Mouse (Mus musculus): ENCODE results near the gene Igfbp4. TPM values are rescaled to one million over a fixed set of nuclear protein-coding genes. Genes with fewer than 3 reads are reported as not detected.

The Igfbp4 gene
- polyA plus RNA-seq (2016; fragmentation: Nextera tagmentation; extraction: Ambion mirVana) = 327 and 330 TPM in 2 replicates

GRCm38 (mm10) chr11:99041051-99041729 is at the start of gene Igfbp4:
Igfbp4 (plus strand) TSS chr11:99041244.
- Histone ChIP-seq H3K4me2 (replicated peaks) (peak within 1 kb of the TSS; percentile 93), H3K4me1 (peaks cover 36% of the 10 kb centered on the region), H3K36me3 (no peaks in the 10 kb centered on the region), H3K9ac (peak within 1 kb of the TSS; percentile 86), H3K4me3 (peak within 1 kb of the TSS; percentile 61), H3K27ac (peak within 1 kb of the TSS; percentile 72), H3K27me3 (replicated peaks) (no peaks in the 10 kb centered on the region), H3K9me3 (no peaks in the 10 kb centered on the region)
- ATAC-seq (ENCODE audit: low FRiP score, low read depth) = peak; percentile 65
- WGBS = under 1% methylated on average over 63 of the region's 63 CpGs

GRCm38 (mm10) chr11:98995987-98996386 is 45.1 kb upstream of the Igfbp4 start:
- Histone ChIP-seq H3K9me3 (no peaks in the 10 kb centered on the region), H3K4me2 (replicated peaks) (no peak overlapping the region), H3K27ac (no peak overlapping the region), H3K4me3 (no peak overlapping the region), H3K4me1 (no peaks in the 10 kb centered on the region), H3K9ac (no peak overlapping the region), H3K27me3 (replicated peaks) (no peaks in the 10 kb centered on the region), H3K36me3 (peaks cover 71% of the 10 kb centered on the region)
- ATAC-seq (ENCODE audit: low FRiP score, low read depth) = no peak
- 96% methylated on average over 7 of the region's 7 CpGs for WGBS

- H3K9ac ChIP-seq = no peak overlapping the region
- WGBS = 95% methylated on average over 4 of the region's 4 CpGs
- no peaks in the 10 kb centered on the region for H3K4me1 ChIP-seq
- no peak overlapping the region for H3K4me2 ChIP-seq (replicated peaks)
- no peak overlapping the region for H3K27ac ChIP-seq
- H3K36me3 ChIP-seq = peaks cover 78% of the 10 kb centered on the region
- no peaks in the 10 kb centered on the region for H3K9me3 ChIP-seq
- no peak overlapping the region for H3K4me3 ChIP-seq
- H3K27me3 ChIP-seq (replicated peaks) = no peaks in the 10 kb centered on the region
- ATAC-seq (ENCODE audit: low FRiP score, low read depth) = no peak
Measured at GRCm38 (mm10) chr11:98997659-98998058, 43.4 kb upstream of the Igfbp4 start.

GRCm38 (mm10) chr11:98998776-98999175 is 42.3 kb upstream of the Igfbp4 start:
- Histone ChIP-seq H3K4me2 (replicated peaks) (no peak overlapping the region), H3K36me3 (peaks cover 75% of the 10 kb centered on the region), H3K4me1 (no peaks in the 10 kb centered on the region), H3K9me3 (no peaks in the 10 kb centered on the region), H3K4me3 (no peak overlapping the region), H3K27ac (no peak overlapping the region), H3K27me3 (replicated peaks) (no peaks in the 10 kb centered on the region), H3K9ac (no peak overlapping the region)
- no peak for ATAC-seq (ENCODE audit: low FRiP score, low read depth)

GRCm38 (mm10) chr11:98999243-98999642 is 41.8 kb upstream of the Igfbp4 start:
- H3K27ac ChIP-seq = no peak overlapping the region
- H3K27me3 ChIP-seq (replicated peaks) = no peaks in the 10 kb centered on the region
- H3K36me3 ChIP-seq = peaks cover 74% of the 10 kb centered on the region
- no peak for ATAC-seq (ENCODE audit: low FRiP score, low read depth)
- H3K4me2 ChIP-seq (replicated peaks) = no peak overlapping the region
- H3K4me1 ChIP-seq = no peaks in the 10 kb centered on the region
- no peaks in the 10 kb centered on the region for H3K9me3 ChIP-seq
- H3K4me3 ChIP-seq = no peak overlapping the region
- 84% methylated on average over 11 of the region's 11 CpGs for WGBS
- H3K9ac ChIP-seq = no peak overlapping the region

- peaks cover 66% of the 10 kb centered on the region for H3K36me3 ChIP-seq
- no peaks in the 10 kb centered on the region for H3K9me3 ChIP-seq
- 94% methylated on average over 9 of the region's 9 CpGs for WGBS
- H3K27ac ChIP-seq = no peak overlapping the region
- no peaks in the 10 kb centered on the region for H3K27me3 ChIP-seq (replicated peaks)
- no peak overlapping the region for H3K4me3 ChIP-seq
- no peak overlapping the region for H3K4me2 ChIP-seq (replicated peaks)
- H3K4me1 ChIP-seq = no peaks in the 10 kb centered on the region
- H3K9ac ChIP-seq = no peak overlapping the region
- ATAC-seq (ENCODE audit: low FRiP score, low read depth) = no peak
Measured at GRCm38 (mm10) chr11:99006788-99007187, 34.3 kb upstream of the Igfbp4 start.

- Histone ChIP-seq H3K9me3 (no peaks in the 10 kb centered on the region), H3K9ac (no peak overlapping the region), H3K27me3 (replicated peaks) (no peaks in the 10 kb centered on the region), H3K36me3 (peaks cover 58% of the 10 kb centered on the region), H3K27ac (no peak overlapping the region), H3K4me2 (replicated peaks) (no peak overlapping the region), H3K4me1 (no peaks in the 10 kb centered on the region), H3K4me3 (no peak overlapping the region)
- no peak for ATAC-seq (ENCODE audit: low FRiP score, low read depth)
- WGBS = 94% methylated on average over 4 of the region's 4 CpGs
Measured at GRCm38 (mm10) chr11:99010124-99010523, 30.9 kb upstream of the Igfbp4 start.

- Histone ChIP-seq H3K27me3 (replicated peaks) (no peaks in the 10 kb centered on the region), H3K27ac (no peak overlapping the region), H3K9ac (no peak overlapping the region), H3K4me2 (replicated peaks) (no peak overlapping the region), H3K4me1 (no peaks in the 10 kb centered on the region), H3K4me3 (no peak overlapping the region), H3K9me3 (no peaks in the 10 kb centered on the region), H3K36me3 (peaks cover 59% of the 10 kb centered on the region)
- WGBS = 95% methylated on average over 5 of the region's 5 CpGs
- ATAC-seq (ENCODE audit: low FRiP score, low read depth) = no peak
Measured at GRCm38 (mm10) chr11:99010706-99011105, 30.3 kb upstream of the Igfbp4 start.

- Histone ChIP-seq H3K4me1 (no peaks in the 10 kb centered on the region), H3K4me3 (no peak overlapping the region), H3K27ac (no peak overlapping the region), H3K27me3 (replicated peaks) (no peaks in the 10 kb centered on the region), H3K9me3 (no peaks in the 10 kb centered on the region), H3K9ac (no peak overlapping the region), H3K4me2 (replicated peaks) (no peak overlapping the region), H3K36me3 (peaks cover 62% of the 10 kb centered on the region)
- ATAC-seq (ENCODE audit: low FRiP score, low read depth) = no peak
- 94% methylated on average over 1 of the region's 1 CpGs for WGBS
Measured at GRCm38 (mm10) chr11:99013856-99014255, 27.2 kb upstream of the Igfbp4 start.

GRCm38 (mm10) chr11:99019844-99020243 is 21.2 kb upstream of the Igfbp4 start:
- ATAC-seq (ENCODE audit: low FRiP score, low read depth) = no peak
- H3K36me3 ChIP-seq = peaks cover 42% of the 10 kb centered on the region
- 94% methylated on average over 6 of the region's 6 CpGs for WGBS

GRCm38 (mm10) chr11:99022384-99022933 is 18.6 kb upstream of the Igfbp4 start:
- H3K9me3 ChIP-seq = no peaks in the 10 kb centered on the region
- H3K9ac ChIP-seq = peak overlapping the region; percentile 64; the same call in 1 of the 2 replicates
- H3K36me3 ChIP-seq = peaks cover 24% of the 10 kb centered on the region
- H3K4me3 ChIP-seq = peak overlapping the region; percentile 68
- 84% methylated on average over 5 of the region's 5 CpGs for WGBS
- no peaks in the 10 kb centered on the region for H3K27me3 ChIP-seq (replicated peaks)
- H3K4me1 ChIP-seq = peaks cover 22% of the 10 kb centered on the region
- peak overlapping the region; percentile 78 for H3K4me2 ChIP-seq (replicated peaks)
- no peak for ATAC-seq (ENCODE audit: low FRiP score, low read depth)
- no peak overlapping the region for H3K27ac ChIP-seq

More at GRCm38 (mm10) chr11:99019844-99020243, 21.2 kb upstream of the Igfbp4 start:
- H3K4me3 ChIP-seq = no peak overlapping the region
- no peak overlapping the region for H3K27ac ChIP-seq
- H3K4me1 ChIP-seq = peaks cover 20% of the 10 kb centered on the region
- H3K9me3 ChIP-seq = no peaks in the 10 kb centered on the region
- H3K9ac ChIP-seq = no peak overlapping the region
- H3K4me2 ChIP-seq (replicated peaks) = no peak overlapping the region
- no peaks in the 10 kb centered on the region for H3K27me3 ChIP-seq (replicated peaks)

- Histone ChIP-seq H3K27me3 (replicated peaks) (no peaks in the 10 kb centered on the region), H3K4me3 (peak overlapping the region; percentile 68), H3K27ac (no peak overlapping the region), H3K9ac (peak overlapping the region; percentile 64), H3K4me1 (peaks cover 22% of the 10 kb centered on the region), H3K4me2 (replicated peaks) (peak overlapping the region; percentile 78), H3K36me3 (peaks cover 18% of the 10 kb centered on the region; the same call in 1 of the 2 replicates), H3K9me3 (no peaks in the 10 kb centered on the region)
- WGBS = 12% methylated on average over 4 of the region's 4 CpGs
- ATAC-seq (ENCODE audit: low FRiP score, low read depth) = no peak
Measured at GRCm38 (mm10) chr11:99023094-99023493, 17.9 kb upstream of the Igfbp4 start.

Measured in neural tube, embryonic 12.5 days (tissue).